Mouse (Mus musculus): ENCODE data around the gene Cmtm3. TPM values are rescaled to one million over a fixed set of nuclear protein-coding genes. Genes with fewer than 3 reads are reported as not detected.

The Cmtm3 gene
- polyA plus RNA-seq, 2 experiments from 2014 or later = 17.1 to 22.7 TPM

- ATAC-seq = peak; percentile 67
Measured at GRCm38 (mm10) chr8:104343957-104344356, 4.7 kb downstream of the Cmtm3 start.

GRCm38 (mm10) chr8:104344622-104345021 lies 5.4 kb downstream of the Cmtm3 start:
- no peak for ATAC-seq

- no peak for ATAC-seq
Measured at GRCm38 (mm10) chr8:104346706-104347105, 7.5 kb downstream of the Cmtm3 start.

GRCm38 (mm10) chr8:104348971-104349370 lies 9.8 kb downstream of the Cmtm3 start:
- ATAC-seq = no peak

GRCm38 (mm10) chr8:104350047-104350446 lies 10.8 kb downstream of the Cmtm3 start:
- ATAC-seq = no peak

GRCm38 (mm10) chr8:104353186-104353585 lies 14.0 kb downstream of the Cmtm3 start:
- ATAC-seq = no peak

GRCm38 (mm10) chr8:104354504-104354903 lies 15.3 kb downstream of the Cmtm3 start:
- no peak for ATAC-seq

GRCm38 (mm10) chr8:104358637-104359036 lies 19.4 kb downstream of the Cmtm3 start:
- no peak for ATAC-seq

GRCm38 (mm10) chr8:104359778-104360456 lies 20.7 kb downstream of the Cmtm3 start:
- no peak for ATAC-seq

- no peak for ATAC-seq
Measured at GRCm38 (mm10) chr8:104365695-104366094, 26.5 kb downstream of the Cmtm3 start.

- ATAC-seq = no peak
Measured at GRCm38 (mm10) chr8:104367398-104367797, 28.2 kb downstream of the Cmtm3 start.

- no peak for ATAC-seq
Measured at GRCm38 (mm10) chr8:104369591-104369990, 30.4 kb downstream of the Cmtm3 start.

- no peak for ATAC-seq
Measured at GRCm38 (mm10) chr8:104370071-104370470, 30.9 kb downstream of the Cmtm3 start.

- no peak for ATAC-seq
Measured at GRCm38 (mm10) chr8:104371121-104371520, 31.9 kb downstream of the Cmtm3 start.

- ATAC-seq = no peak
Measured at GRCm38 (mm10) chr8:104373779-104374178, 34.6 kb downstream of the Cmtm3 start.

- no peak for ATAC-seq
Measured at GRCm38 (mm10) chr8:104374269-104374668, 35.1 kb downstream of the Cmtm3 start.

- no peak for ATAC-seq
Measured at GRCm38 (mm10) chr8:104374864-104375846, 35.9 kb downstream of the Cmtm3 start.

GRCm38 (mm10) chr8:104375959-104376358 lies 36.7 kb downstream of the Cmtm3 start:
- ATAC-seq = no peak

GRCm38 (mm10) chr8:104376669-104377068 lies 37.5 kb downstream of the Cmtm3 start:
- ATAC-seq = no peak

- ATAC-seq = no peak
Measured at GRCm38 (mm10) chr8:104379301-104379836, 40.2 kb downstream of the Cmtm3 start.

- no peak for ATAC-seq
Measured at GRCm38 (mm10) chr8:104380269-104380668, 41.1 kb downstream of the Cmtm3 start.

- ATAC-seq = no peak
Measured at GRCm38 (mm10) chr8:104380961-104381411, 41.8 kb downstream of the Cmtm3 start.

- ATAC-seq = no peak
Measured at GRCm38 (mm10) chr8:104383296-104383695, 44.1 kb downstream of the Cmtm3 start.

Measured in activated CD4-positive, CD25-positive, alpha-beta regulatory T cell, adult 4 months (primary cell).